Mouse (Mus musculus) heart, postnatal 36 days (tissue): ENCODE measurements around the gene Asb16. TPM values are rescaled to one million over a fixed set of nuclear protein-coding genes. Genes with fewer than 3 reads are reported as not detected.
A peak's percentile ranks its signal among the peaks of the same experiment; 100 is the strongest.

Source experiments
- DNase-seq, 2 experiments: peaks; one replicate each; pipeline ENCODE4 v3.0.0; 2021 to 2022
- intact Hi-C: fragments of 180-260 bp; cut with DNase I; formaldehyde crosslinking; loops from one replicate; pipeline ENCODE4 v1.15.1; 2025
- total RNA-seq, 2 experiments: library from RNA; stranded (reverse); gene quantifications; 2 replicates each; pipeline ENCODE4 v1.2.3; 2021

The Asb16 gene
- total RNA-seq, 2 experiments from 2014 or later: 0.73 to 1.1 TPM

DNA sequence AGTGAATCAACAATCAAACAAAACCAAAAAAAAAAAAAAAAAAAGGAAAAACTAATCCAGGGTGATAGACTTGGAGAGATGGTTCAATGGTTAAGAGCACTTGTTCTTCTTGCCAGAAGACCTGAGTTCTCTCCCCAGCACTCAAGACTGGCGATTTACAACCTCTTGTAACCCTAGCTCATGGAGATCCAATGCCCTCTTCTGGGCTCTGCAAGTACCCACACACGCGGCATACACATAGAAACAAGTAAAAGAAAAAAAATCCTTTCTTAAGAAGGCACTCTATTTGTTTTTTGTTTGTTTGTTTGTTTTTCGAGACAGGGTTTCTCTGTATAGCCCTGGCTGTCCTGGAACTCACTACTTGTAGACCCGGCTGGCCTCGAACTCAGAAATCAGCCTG, 15.4 kb downstream of the Asb16 start:
- intact Hi-C loops: no loop called here
- DNase-seq: no peak

DNA sequence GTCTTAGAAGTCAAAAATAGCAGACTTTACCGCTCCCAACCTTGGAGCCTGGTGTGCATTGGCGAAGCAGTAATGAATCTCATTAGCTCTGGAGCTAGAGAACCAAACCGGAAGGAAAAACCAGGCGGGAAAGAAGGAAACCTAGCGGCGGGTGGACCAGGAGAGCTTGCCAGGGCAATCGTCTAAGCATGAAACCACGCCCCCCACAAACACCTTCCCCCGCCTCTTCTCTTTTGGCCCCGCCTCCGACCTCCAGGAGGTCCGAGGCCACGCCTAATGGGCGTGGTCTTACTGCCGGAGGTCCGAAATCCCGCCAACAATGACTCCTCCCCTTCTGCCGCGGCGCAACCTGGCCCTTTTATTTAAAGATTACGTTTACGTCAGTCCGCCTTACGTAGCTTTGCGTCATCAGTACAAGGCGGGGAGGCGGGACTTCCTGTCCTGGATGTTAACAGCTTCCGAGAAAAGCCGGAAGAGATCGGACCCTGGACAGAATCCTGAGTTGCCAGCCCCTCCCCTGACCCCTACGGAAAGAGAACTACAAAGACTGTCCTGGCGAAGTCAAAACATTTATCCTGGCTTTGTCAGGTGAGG, 16.1 kb downstream of the Asb16 start, which contains the start of gene Tmub2:
Gene Tmub2 (plus strand): TSS at position 431 of the 594 bp plus-strand sequence.
- DNase-seq: peak; percentile 93 to 94
- intact Hi-C loops: loop anchor here (1.0 kb wide), 1 partner anchor 11 kb away; no protein-coding TSS in a partner anchor

DNA sequence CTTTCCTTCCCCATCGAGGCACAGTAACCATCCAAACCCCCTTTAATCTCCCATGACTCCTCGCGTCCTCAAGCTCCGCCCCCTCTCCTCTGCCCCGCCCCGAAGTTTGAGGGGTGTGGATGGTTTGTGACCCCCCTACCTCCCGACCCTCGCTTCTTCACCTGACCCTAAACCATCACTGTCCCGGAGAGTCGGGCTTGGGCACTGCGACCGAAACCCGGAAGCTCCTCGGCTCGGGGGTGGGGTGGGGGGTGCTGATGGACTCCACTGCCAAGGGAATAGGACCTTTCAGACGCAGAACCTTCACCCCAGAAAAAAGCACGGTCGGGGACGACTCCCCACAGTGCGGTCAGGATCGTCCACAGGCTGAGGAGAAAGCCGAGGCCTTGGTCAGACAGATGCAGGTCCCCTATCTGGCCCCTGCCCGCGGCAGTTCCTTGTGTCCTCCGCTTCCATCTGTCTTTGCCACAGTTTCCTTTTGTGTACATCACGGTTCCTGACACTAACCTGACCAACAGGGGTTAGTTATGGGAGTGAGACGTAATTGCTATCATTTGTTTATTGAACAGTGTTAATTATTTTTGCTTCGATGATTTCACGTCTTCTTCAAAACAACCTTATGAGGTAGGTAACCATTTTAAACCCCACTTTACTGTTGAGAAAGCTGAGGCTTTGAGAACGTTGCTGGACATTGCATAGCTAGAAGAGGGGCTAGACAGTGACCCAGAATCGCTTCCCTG, 16.7 kb downstream of the Asb16 start:
- intact Hi-C loops: loop anchor here (1.0 kb wide), 1 partner anchor 10 kb away; no protein-coding TSS in a partner anchor
- no peak for DNase-seq

DNA sequence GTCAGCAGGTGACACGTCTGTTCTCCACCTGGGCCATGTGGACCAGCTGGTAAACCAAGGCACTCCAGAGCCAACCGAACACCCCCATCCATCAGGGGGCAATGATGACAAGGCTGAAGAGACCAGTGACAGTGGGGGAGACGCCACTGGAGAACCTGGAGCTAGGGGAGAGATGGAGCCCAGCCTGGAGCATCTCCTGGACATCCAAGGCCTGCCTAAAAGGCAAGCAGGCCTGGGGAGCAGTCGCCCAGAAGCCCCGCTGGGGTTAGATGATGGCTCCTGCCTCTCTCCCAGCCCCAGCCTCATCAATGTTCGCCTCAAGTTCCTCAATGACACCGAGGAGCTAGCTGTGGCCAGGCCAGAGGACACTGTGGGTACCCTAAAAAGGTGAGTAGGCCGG, 18.9 kb downstream of the Asb16 start:
- intact Hi-C loops: no loop called here
- no peak for DNase-seq

DNA sequence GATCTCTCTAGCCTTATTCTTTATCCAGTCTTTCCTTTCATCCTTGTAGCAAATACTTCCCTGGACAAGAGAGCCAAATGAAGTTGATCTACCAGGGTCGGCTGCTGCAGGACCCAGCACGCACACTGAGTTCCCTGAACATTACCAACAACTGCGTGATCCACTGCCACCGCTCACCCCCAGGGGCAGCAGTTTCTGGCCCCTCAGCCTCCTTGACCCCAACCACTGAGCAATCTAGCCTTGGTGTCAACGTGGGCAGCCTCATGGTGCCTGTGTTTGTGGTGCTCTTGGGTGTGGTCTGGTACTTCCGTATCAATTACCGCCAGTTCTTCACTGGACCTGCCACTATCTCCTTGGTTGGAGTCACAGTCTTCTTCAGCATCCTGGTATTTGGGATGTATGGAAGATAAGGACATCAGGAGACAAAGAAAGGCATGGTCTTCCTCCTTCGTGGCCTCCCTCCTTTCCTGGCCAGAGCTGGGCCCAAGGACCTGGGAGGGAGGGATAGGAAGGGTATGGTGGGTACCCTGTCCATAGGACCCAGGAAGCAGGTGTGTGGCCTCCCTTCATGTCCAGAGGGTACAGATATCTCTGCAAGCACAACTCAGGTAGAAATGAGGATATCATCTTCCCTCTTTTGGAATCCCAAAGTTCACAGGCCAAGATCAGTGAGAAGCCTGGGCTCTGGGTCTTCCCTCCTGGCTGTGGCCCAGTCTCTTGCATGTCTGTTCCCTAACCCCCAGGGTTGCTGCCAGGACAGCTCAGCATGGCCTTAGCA, 19.7 kb downstream of the Asb16 start:
- intact Hi-C loops: no loop called here

DNA sequence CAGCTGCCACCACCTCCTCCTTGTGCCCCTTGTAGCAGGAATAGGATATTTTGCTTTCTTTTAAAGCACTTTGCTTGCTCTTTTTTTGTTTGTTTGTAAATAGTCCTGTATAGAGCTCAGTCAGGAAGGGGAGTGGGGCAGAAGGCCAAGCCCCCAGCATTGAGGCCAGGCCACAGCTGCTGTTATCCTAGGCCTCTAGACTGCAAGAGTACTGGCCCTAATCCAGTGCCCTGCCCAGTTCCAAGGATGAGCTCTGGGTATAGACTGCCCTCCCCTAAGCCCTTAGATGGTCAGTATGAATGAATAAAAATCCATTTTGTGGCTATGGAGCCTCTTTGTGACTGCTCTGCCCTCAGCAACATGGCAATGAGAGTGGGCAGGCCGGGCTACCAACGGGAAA, 20.4 kb downstream of the Asb16 start:
- no peak for DNase-seq

More for the DNA sequence above, 19.7 kb downstream of the Asb16 start:
- no peak for DNase-seq

DNA sequence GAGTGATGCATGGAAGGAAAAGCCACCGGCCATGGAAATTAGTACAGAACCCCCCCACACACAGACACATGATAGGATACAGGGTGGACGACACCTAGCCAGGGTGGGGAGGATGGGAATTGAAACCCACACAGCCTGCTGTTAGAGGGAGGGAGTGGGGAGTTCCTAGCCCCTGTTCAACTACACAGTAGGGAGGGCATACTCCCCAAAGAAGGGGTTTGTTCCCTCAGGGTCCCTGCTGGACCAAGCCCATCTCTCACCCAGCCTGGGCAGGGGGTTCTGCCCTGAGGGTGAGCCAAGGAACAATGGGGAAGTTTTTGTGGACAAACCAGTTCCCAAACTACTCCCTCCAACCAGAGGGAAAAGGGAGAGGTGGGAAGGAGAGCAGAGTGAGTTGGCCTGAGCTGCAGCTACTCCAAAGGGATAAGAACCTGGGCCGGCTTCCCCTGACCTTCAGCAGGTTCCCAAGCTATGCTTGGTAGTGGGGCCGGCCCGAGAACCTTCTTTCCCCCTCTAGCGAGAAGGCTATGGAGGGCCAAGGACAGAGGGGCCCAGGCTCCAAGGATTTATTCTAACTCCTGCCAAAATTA, 21.1 kb downstream of the Asb16 start:
- DNase-seq: no peak
- intact Hi-C loops: no loop called here

More for the DNA sequence above, 20.4 kb downstream of the Asb16 start:
- intact Hi-C loops: no loop called here

DNA sequence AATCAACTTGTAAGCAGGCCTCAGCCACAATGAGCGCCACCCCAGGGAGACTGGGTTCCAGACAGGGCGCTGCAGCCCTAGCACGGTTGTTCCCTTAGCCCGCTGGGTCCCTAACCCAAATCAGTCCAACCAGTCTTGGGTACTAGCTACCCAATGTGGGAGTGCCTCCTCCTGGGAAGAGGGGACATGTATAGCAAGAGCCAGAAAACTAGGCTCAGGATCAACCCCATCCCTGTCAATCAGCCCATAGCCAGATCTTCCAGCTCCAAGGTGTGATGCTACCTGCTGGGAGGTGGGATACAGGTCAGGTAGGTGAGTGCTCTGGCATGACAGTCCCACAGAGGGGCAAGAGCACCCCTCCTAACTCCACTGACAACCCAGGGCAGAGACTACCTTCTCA, 21.6 kb downstream of the Asb16 start:
- DNase-seq: no peak
- intact Hi-C loops: no loop called here

DNA sequence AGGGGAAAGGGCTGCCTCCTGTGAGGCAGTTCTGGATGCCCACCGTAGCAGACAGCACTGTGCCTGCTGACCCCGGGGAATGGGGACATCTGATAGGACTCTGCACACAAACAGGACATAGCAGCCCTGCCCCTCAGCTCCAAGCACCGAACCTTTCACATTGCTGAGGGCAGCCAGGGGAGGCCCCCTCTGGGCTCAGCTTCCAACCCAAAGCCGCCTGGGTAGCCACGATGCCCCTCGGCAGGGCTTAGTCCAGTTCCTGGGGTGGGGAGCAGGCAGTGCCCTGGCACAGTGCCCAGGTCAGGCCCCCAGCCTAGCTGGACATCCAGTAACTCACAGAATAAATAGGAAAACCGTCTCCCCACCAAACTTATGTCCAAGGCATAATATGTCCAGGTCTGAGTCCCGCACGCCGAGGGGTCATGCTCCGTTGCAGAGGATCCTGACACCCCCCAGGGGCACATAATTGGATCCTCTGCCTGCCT, 22.6 kb downstream of the Asb16 start:
- intact Hi-C loops: no loop called here
- no peak for DNase-seq

DNA sequence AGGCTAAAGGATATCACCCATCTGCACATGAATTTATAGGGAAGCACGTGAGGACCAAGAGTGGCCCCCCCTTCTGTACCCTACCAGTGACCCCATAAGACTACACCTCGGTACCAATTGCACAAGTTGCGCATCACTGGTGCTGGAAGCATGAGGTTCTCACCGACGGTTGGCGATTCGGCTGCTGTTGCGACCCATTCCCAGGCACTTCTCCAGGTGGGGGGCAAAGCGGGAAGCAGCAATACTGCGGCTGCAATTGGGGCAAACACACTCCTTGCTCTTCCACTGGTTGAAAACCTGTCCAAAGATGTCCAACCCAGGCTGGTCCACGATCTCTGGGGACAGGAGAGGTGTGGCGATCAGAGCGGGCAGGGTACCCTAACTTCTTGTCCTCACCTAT, 25.4 kb downstream of the Asb16 start:
- DNase-seq: no peak
- intact Hi-C loops: no loop called here

DNA sequence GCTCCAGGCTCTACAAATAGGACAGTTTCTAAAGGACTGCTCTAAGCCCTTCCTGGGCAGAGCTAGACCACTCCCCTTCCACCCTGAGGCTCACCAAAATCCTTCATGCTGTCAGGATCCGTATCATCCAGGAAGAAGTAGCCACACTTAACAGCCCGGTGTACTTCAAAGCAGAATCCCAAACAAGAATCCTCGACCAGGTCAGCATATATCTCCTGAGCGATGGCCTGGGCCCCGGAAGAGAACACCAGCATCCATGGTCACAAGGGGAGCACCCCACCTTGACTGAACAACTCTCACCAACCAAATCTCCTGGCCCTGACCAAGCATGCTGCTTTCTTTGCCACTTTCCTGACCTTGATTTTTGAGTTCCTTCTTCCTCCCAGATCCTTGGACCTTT, 25.9 kb downstream of the Asb16 start:
- DNase-seq: no peak
- intact Hi-C loops: no loop called here

DNA sequence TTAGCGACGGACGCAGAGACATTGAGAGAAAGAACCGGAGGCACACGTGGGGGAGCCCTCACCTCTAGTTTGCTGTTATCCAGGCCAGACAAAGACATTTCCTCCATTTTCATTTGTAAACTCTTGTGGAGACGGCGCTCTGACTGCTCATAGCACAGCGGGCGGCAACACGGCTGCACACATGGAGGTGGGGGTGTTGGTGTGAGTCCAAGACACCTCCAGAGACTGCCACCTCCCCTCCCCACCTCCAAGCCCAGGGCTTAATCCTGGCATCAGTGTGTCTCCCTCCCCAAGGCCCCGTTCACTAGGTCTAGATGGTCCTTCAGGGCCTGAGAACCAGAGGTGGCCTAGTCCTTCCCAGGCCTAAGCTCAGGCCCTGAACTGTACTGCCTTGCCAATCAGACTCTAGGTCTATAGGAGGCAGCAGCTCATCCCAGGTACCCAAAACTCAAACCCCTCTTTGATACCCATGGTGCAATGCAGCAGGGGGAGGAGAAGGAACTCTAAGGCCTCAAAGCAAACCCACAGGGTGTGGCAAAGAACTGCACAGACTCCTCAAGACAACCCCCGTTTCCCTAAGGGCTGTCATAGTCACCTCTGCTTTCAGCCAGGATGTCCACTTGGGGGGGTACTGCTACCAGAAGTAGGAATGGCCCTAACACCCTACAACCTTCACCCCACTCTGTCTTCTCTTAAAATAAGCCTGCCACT, 26.5 kb downstream of the Asb16 start:
- intact Hi-C loops: loop anchor here (1.0 kb wide), 1 partner anchor 10 kb away; no protein-coding TSS in a partner anchor
- DNase-seq: peak in 1 of 2 experiments; percentile 44

DNA sequence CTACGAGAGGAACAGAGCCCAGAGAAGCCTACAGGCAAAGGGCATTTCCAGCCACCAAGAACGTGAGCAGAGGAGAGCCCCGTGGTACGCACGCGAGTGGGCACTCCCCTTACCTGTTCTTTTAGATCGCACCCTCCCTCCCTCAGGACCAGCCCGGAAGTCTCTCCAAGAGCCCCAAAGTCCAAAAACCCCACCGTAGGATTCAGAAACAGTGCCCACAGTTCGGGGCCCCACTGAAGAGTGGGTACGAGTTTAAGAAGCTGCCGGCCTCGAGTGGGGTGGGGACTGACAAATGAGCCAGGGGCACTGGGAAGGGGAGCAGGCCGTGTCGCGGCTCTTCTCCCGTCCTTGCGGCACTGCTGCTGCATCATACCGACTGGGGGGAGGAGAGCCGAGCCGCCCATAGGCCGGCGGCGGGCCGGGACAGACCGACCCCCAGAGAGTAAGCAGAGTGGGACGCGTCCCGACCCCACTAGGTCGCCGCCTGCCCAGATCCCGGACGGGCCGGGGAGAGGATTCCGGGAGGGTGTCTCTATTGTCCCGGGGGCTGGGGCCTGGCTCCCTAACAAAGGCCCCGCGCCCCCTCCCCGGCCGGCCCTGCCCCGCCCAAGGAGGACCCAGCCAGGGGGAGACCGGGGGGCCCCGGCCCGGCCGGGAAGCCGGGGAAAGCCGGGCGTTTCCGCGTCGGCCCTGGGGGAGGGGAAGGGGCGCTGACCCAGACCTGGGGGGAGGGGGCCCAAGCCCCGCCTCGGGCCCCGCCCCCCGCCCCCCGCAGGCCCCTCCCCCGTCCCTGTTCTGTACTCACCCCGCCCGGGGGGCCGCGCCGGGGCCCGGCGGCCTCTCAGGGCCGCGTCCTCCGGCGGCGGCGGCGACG, 27.3 kb downstream of the Asb16 start:
- peak; percentile 47 to 72 for DNase-seq
- intact Hi-C loops: loop anchor here (1.0 to 2.0 kb wide), 2 partner anchors 11 to 21 kb away; no protein-coding TSS in a partner anchor

DNA sequence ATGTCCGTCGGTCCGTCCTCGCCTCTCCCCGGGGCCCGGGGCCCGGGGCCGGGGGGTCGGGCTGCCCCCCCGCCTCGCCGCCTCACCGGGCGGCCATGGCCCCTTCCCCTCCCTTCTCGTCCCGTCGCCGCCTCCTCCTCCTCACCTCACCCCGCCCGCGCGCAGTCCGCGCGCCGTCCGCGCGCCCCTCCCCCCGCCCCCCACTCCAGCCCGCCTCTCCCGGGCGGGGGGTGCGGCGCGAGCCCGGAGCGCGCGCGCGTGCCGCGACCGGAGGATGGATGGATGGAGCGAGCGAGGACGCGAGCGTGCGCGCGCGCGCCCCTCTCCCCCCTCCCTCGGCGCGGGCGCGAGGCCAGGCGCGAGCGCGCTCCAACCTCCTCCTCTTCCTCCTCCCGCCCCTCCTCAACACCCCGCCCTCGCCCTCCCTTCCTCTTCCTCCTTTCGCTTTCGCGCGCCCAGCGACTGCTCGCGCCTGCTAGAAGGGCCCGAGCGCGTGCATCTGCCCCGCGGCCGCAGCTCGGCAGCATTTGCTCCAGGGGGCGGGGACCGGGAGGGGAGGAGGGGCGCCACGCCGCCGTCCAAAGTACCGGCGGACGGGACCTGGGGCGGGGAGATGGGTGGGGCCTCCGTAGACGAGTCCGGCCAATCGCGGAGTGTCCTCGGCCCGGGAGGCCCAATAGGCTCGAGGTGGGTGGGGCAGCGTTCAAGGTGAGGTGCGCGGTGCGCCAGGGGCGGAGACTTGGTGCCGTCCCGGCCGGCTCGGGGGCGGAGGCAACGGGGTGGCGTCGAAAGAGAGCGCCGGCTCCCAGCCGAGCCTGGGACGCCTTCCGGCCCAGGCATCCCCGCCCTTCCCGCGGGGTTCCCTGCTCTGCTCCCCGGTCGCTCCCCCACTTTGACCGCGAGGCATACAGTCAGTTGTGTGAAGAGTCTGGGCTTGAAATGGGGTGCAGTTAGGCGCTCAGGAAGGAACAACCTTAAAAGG, 28.2 kb downstream of the Asb16 start, which contains the start of gene Atxn7l3:
Gene Atxn7l3 (minus strand): TSS at position 141 of the 982 bp plus-strand sequence.
- DNase-seq: peak; percentile 96 to 97
- intact Hi-C loops: loop anchor here (2.0 kb wide), 1 partner anchor 20 kb away; no protein-coding TSS in a partner anchor

DNA sequence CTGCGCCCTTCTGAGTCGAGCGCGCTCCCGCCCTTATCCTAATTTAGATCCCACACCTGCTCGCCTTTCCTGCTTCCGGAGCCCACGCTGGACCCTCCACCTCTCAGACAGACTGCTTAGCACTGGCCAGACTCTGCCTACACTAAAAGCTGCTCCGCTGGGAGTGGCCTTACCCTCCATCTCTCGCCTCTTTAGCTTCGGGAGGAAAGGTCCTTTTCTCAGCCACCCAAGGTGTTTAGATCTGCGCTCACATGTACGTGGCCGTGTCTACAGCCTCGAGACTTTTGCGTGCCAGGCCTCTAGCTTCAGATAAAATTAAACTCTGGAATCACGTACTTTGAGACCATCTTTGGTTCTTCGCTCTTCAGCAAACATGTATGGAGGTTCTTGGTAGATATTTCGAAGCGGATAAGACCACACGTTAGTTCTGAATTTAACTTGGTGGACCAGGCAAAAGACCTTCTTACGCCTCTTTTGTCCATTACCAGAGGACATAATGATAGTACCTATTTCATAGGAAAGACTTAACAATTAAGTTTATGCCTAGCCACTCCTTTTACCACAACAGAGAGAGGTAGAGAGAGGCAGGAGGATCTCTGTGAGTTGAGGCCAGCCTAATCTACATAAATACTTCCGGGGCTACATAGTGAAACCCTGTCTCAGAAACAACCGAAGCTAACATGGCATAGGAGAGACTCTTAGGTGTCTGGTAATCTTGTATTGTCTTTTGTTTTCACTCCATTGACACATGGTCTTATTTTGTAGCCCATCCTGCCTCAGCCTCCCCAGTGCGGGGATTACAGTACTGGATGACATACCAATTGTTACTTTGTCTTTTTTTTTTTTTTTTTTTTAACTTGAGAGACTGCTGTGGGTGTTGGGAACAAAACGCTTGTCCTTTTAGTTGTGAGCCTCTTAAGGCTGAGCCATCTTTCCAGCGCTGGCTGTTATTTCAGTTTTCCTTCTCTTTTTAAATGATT, 29.3 kb downstream of the Asb16 start:
- DNase-seq: no peak
- intact Hi-C loops: loop anchor here (2.0 kb wide), 1 partner anchor 19 kb away; no protein-coding TSS in a partner anchor

DNA sequence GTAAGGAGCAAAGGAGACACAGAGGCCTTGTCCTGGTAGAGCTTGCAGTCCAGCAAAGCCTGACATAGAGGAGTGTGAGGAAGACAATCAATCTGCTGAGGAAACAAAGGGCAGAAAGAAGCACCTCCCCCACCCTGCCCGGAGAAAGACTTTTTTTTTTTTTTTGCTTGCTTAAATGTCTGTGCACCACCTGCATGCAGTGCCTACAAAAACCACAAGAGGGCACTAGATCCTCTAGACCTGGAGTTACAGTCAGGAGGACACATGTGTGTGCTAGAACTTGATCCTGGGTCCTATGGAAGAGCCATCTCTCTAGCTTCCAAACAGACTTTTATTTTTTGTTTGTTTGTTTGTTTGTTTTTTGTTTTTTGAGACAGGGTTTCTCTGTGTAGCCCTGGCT, 31.3 kb downstream of the Asb16 start:
- intact Hi-C loops: no loop called here
- peak in 1 of 2 experiments; percentile 61 for DNase-seq
